Mouse (Mus musculus): ENCODE measurements around the gene Gm34653. TPM values are rescaled to one million over a fixed set of nuclear protein-coding genes. Genes with fewer than 3 reads are reported as not detected.
"Not testable (repeated sequence)": the region's sequence is repeated elsewhere in the genome, so short reads cannot be mapped to it uniquely, and the experiment has no call there.

The Gm34653 gene
- polyA plus RNA-seq, 1 experiment: not detected

DNA sequence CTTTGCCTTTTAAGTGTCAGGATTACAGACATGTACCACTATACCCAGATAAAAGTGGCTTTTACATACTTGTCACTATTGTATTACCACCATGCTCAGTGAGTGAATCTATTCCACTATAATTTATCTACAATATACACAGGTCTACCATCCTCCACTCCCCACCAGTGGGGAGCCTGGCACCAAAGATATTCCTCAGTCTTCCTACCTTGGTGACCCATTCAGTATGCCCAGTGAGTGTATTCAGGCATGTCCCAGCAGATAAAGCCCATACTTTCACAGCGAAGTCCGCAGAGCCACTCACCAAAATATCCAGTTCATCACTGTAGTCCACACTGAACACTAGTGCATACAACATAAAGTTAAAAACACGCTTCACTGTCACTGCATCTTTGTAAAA is 22.0 kb upstream of the Gm34653 start:
- 96% methylated on average over 3 of the region's 3 CpGs for WGBS
- DNase-seq (ENCODE audit: low read depth, low spot score): no peak

DNA sequence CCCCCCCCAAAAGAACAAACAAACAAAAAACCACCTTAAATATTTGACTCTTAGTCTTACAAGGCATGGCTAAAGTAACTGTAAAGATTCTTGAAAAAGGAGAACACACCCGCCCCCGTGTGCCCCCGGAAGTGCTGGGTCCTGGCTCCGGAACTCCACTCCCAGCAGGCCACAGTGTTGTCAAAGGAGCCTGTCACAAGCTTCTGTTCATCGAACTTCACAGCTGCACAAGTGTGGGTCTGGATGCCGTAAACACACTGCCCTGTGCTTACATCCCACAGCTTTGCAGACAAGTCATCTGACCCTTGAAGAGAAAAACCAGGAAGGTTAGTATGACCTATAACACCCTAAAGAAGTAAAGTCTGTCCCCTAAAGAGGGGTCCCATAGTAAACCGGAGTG is 20.1 kb upstream of the Gm34653 start:
- WGBS: 75% methylated on average over 7 of the region's 7 CpGs

DNA sequence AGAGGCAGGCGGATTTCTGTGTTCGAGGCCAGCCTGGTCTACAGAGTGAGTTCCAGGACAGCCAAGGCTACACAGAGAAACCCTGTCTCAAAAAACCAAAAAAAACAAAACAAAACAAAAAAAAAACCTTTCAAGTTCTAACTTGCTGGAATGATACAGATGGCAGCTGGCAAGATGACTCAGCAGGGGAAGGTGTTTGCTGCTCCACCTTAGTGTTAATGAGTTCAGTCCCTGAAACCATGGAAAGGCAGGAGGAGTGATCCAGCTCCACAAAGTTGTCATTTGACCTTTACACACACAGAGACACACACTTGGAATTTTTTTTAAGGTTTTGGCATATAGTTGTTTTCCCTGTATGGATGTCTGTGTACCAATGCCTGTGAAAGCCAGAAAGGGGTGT is 16.9 kb upstream of the Gm34653 start:
- 89% methylated on average over 2 of the region's 2 CpGs for WGBS
- not testable (repeated sequence) for DNase-seq (ENCODE audit: low read depth, low spot score)

More for the DNA sequence above, 20.1 kb upstream of the Gm34653 start:
- no peak for DNase-seq (ENCODE audit: low read depth, low spot score)

DNA sequence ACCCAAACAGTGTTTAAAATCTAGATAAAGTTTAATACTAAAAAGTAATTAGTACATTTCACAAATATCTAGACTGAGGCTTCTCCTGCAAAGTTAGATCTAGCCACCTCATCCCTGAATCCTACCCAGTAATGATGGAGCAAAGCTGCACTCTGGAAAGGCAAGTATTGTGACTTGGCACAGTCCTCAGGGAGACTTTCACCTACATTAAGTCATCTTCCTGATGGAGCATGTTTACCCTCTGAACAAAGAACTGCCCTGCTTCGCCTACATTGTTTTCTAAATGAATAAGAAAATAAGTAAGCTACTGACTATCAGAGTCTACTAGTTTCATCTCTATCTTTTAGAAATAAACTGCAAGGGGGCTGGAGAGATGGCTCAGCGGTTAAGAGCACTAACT is 14.3 kb upstream of the Gm34653 start:
- DNase-seq (ENCODE audit: low read depth, low spot score): no peak
- 97% methylated on average over 2 of the region's 2 CpGs for WGBS

DNA sequence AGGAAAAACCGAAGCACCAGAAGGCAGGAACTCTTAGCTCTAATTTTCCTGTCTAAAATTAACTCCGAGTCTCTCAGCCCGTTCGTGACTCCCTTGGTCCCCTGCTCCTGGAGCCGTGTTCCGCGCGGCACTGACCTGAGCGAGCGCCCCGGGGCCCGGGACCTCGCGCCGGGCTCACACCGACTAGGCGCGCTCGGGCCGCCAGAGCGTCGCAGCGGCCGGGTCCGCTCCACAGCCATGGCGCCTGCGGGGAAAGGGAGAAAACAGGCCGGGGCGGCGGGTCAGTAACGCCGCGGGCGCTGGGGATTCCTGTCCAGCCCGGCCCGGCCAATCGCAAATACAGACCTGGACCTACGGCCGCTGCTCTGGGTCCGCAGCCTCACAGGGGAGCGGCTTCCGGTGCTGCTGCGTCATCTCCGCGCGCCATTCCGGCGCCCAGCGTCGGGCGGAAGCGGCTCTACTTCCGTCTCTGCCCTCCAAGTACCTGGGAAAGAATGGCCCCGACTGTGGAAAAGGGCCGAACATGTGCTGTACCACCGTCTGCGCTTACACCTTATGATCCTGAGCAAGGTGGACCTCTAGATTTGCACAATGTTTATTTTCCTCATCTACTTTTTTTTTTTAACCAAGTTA is 6.9 kb upstream of the Gm34653 start, which contains the start of gene Fbxw2:
TSS of gene Fbxw2 (minus strand) at position 485 of the 633 bp plus-strand sequence.
- DNase-seq (ENCODE audit: low read depth, low spot score): peak; percentile 75
- WGBS: under 1% methylated on average over 57 of the region's 57 CpGs

DNA sequence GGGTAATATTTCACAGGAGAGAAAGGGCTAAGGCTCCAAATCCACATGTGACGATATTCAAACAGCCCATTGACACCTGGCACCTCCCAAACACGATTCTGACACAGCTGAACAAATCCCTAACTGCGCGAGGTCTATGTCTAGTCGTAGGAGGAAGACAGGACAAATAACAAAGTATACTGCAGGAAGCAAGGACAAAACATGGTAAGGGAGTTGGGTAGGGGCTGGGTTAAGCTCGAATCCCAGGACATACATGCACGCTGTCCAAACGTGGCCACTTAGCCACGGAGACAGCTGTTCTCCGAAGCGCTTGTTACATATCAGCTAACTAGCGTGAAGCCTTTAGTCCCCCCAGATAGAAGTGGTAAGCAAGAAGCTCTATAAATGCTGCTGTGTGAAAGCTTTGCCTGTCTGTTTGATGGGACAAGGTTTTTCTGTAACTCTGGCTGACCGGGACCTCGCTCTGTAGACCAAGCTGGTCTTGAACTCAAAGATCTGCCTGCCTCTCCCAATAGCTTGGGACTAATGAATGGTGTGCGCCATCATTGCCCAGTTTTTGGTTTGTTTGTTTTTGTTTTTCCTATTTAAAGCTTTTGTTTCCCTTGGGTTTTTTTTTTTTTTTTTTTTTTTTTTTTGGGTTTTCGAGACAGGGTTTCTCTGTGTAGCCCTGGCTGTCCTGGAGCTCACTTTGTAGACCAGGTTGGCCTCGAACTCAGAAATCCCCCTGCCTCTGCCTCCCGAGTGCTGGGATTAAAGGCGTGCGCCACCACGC is 6.2 kb upstream of the Gm34653 start:
- DNase-seq (ENCODE audit: low read depth, low spot score): no peak

DNA sequence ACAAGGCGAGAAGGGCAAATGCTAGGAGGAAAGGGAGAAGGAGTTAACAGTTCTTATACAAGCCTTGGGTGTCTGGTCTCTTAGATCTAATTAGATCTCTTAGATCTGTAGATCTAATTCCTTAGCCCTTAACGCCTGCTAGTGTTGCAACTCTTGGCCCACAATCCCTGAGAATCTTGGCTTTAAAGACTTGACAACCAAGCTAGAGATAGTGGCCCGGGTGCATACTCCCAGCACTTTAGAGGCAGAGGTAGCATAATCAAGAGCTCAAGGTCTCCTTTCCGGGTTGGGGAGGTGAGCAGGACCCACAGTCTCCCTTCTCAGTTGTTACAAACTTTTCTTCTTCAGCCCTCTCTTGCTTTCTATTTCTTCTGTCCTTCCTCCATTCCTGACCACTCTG is 5.2 kb upstream of the Gm34653 start:
- 78% methylated on average over 4 of the region's 4 CpGs for WGBS

More for the DNA sequence above, 6.2 kb upstream of the Gm34653 start:
- WGBS: 32% methylated on average over 20 of the region's 21 CpGs

DNA sequence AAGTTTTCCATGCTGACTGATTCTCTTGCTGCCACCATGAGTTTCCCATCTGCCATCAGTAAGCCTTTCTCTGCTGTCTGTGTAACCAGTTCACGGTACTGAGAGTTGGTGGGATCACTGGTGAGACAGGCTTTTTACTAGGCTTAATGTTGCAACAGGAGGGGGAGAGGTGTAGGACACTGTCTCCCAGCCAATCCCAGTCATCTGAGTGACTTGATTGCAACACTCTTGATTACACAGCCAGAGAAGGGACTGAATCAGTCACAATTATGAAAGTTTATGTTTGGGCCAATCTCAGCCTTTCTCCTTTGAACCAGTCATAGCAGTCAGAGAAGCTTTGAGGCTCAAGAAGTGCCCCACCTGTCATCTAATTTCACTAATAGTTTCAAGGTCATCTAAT is 4.8 kb upstream of the Gm34653 start:
- 30% methylated on average over 1 of the region's 1 CpGs for WGBS
- no peak for DNase-seq (ENCODE audit: low read depth, low spot score)

More for the DNA sequence above, 5.2 kb upstream of the Gm34653 start:
- no peak for DNase-seq (ENCODE audit: low read depth, low spot score)

DNA sequence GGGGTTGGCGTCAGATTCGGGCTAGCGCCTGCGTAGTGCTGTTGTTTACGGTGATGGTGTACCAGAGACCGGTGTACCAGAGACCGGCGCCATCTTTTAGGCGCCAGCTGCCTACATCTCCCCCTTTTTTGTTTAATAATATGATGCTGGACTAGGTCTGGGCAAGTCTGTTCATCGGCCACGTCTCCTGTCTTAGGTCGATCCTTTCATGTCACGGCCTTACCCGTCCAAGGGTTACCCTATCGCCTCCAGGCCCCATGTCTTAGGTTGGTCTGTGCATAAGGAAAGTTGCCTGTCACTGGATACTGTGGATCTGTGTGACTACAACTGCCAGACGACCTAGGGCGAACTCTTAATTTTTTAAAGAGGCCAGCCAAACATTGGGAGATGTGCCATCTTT is 2.7 kb upstream of the Gm34653 start:
- 92% methylated on average over 17 of the region's 17 CpGs for WGBS
- DNase-seq (ENCODE audit: low read depth, low spot score): not testable (repeated sequence)

DNA sequence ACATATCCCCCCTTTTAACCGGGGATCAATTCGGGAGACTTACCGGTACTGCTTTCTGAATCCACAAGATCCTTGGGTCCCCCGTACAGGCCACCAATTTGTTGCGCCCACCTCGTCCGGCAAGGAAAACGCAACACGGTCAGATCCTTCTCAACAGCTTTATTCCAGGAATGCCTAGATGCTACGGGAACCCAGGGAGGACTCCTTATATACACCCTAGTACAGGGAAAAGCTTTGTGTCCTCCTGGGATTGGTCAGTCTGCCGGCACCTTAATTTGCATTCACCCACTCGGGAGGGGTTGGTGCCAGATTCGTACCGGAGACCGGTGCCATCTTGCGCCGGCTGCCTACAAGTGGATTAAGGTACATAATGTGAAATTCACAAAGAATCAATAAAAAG is 817 bp downstream of the Gm34653 start:
- 88% methylated on average over 17 of the region's 17 CpGs for WGBS
- no peak for DNase-seq (ENCODE audit: low read depth, low spot score)

DNA sequence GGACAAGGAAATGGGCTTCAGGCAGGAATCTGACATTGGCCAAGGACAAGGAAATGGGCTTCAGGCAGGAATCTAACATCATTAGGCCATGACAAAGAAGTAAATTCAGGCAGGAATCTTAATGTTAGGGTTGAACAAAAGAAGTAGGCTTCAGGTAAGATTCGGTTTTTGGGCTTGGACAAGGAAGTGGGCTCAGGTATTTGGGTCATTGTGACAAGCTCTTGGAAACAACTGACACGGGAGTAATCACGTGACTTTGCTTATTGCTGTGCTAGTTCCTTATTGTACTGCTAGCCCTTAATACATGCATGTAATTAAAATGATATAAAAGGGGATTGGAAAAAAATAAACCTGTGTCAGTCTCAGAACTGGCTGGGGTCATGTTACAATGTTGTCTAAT is 2.9 kb downstream of the Gm34653 start:
- 74% methylated on average over 3 of the region's 3 CpGs for WGBS

DNA sequence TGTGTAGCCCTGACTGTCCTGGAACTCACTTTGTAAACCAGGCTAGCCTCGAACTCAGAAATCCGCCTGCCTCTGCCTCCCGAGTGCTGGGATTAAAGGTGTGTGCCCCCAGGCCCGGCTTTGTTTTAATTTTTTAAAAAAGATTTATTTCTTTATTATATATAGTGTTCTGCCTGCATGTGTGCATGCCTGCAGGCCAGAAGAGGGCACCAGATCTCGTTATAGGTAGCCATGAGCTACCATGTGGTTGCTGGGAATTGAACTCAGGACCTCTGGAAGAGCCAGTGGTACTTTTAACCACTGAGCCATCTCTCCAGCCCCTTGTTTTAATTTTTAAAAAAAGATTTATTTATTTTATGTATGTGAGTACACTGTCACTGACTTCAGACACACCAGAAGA is 7.3 kb downstream of the Gm34653 start:
- WGBS: 76% methylated on average over 5 of the region's 5 CpGs
- DNase-seq (ENCODE audit: low read depth, low spot score): not testable (repeated sequence)

More for the DNA sequence above, 2.9 kb downstream of the Gm34653 start:
- no peak for DNase-seq (ENCODE audit: low read depth, low spot score)

DNA sequence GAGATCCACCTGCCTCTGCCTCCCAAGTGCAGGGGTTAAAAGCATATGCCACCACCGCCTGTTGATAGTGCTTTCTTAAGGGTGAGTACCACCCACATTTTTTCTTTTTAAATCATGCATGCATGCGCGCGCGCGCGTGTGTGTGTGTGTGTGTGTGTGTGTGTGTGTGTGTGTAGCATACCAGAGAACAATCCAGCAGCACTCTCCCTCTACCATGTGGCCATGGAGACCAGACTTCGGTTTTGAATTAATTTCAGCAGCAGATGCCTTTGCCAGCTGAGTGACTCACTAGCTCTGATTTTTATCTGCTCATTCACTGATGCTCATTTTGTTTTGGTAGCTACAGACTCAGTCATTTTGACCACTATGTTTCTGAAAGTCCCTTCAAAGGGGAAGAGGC is 8.9 kb downstream of the Gm34653 start:
- no peak for DNase-seq (ENCODE audit: low read depth, low spot score)
- 88% methylated on average over 8 of the region's 8 CpGs for WGBS

DNA sequence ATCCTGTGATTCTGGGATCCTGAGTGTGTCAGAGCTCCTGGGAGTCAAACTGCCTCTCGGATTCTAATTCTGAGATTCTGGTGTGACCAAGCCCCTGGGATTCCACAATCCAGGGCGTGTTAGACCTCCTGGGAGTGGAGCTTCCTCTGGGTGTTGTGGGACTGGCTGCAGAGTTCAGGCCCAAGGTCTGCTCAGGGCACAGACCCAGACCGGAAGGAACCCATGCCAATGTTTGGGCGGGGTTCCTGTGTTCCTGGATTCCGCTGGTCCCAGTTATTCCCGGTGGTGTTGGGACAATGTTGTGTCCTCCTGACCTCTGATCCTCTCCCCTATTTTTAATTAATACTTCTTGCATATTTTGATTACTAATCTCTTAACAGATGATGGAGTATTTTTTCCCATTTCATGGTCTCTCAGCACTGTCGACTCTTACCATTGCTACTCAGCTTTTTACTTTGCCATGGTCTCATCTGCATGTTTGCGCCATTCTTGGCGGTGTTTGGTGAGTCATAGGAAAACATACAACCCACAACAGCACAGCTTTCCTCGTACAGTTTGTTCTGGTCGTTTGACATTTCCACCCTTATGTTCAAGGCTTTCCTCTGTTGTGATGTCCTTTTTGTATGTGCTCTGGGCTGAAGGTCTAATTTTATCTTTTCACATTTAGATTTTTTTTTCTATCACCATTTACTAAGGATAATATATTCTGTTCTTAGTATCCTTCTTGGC is 10.6 kb downstream of the Gm34653 start:
- no peak for DNase-seq (ENCODE audit: low read depth, low spot score)
- 60% methylated on average over 11 of the region's 11 CpGs for WGBS

DNA sequence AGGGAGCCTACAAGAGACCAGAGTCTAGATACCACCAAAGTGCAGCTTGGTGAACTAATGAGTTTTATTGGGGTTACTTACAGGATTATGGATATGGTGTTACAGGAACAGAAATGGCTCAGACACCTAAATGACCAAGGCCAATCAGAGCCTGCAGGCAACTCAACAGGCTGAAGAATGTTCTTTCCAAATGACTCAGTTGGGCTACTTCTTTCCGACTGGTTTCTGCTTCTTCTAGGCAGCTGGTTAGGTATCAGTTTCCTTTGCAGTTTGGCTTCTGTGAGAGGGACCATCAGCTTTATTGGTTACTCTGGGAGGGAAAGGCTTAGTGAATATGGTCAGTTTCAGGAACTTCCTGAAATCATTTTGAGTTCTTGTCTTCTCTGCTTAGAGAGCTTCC is 14.9 kb downstream of the Gm34653 start:
- WGBS: 91% methylated on average over 1 of the region's 1 CpGs
- no peak for DNase-seq (ENCODE audit: low read depth, low spot score)

DNA sequence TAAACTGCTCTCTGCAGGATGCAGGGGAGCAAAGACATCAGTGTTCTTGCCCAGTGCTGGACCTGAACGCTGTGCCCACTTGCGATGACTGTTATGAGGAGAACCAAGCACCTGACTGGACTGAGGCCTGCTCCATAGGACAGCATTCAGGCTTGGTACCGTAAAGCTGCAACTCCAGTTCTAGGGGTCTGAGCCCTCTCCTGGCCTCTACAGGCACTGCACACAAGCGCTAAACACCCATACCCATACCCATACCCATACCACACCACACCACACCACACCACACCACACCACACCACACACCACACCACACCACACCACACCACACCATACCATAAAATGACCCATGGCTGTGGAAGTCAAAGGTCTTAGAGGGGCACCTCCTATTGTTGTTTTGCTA is 22.5 kb downstream of the Gm34653 start:
- WGBS: 87% methylated on average over 4 of the region's 4 CpGs
- DNase-seq (ENCODE audit: low read depth, low spot score): no peak

DNA sequence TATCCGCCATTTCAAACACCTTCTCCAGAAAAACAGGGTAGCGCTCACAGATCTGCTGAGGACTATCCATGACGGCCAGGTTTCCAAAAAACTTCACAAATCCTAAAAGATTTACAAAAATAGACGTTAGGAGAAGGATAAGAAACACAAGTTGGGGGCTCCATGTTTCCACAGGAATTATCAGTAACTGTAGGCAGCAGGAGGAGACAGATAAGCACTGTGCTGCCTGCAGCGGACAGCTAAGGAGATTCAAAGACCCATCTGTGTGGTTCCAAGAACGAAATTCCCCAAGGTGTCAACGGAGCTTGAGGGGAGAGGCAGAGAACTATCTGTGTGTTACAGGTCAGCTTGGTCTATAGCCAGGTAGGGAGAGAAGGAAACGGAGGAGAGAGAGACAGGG is 24.9 kb downstream of the Gm34653 start:
- WGBS: 92% methylated on average over 8 of the region's 8 CpGs
- DNase-seq (ENCODE audit: low read depth, low spot score): no peak

DNA sequence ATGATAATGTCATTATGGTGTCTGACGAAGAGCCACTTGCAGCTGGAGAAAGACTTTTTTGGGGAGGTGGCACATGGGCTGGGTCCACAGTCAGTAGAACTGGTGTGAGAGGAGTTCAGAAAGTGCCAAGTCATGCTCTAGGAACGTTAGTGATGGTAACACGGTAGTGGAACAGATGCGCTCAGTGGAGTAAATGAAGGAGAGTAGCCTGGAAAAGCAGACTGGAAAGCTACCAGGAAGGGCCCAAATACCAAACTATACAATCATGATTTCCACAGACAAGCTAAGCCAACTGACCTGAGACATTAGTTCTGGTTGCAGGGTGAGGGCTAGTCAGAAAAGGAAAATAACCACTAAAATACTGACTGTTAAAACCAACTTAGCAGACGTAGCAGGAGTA is 36.9 kb downstream of the Gm34653 start:
- 18% methylated on average over 5 of the region's 5 CpGs for WGBS
- DNase-seq (ENCODE audit: low read depth, low spot score): no peak

DNA sequence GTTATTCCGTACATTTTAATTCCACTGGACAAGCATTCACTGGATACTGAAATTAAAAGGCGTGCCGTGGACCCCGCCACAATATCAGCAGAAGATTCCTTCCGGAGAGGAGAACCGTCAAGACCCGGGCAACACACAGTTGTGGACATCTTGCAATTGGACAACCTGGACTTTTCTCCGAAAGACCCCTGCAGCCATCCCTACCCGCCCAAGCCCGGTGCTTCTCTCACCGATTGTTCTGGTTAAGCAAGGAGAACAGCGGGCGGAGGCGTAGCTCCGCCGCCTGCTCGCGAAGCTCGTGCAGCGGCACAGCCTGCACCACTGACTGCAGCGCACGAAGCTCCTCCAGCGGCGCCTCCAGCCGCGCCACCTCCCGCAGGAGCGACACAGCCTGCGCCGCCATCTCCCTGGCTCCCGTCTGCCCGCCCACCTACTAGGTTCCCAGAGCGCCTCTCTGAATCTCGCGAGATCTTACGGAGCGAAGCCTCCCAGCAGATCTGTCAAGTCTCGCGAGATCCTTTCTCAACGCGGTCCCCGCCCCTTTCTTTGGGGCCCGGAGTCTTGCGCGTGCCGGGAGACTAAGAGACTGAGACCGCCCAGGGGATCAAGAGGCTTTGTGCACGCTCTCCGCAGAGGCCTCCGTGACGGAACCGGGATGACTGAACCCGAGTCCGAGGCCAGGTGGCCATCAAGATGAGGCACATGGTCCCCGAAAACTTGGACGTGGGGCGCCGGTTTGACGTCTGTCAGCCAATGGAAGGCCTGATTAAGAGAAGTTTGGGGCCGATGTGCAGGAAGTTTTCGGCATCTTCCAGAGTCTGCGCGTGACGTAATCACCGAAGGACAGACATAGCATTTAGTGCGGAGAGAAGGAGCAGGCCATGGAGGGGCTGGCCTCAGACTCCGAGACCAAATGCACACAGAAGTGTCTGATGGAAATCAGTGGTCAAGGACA is 38.0 kb downstream of the Gm34653 start:
- peak; percentile 99 for DNase-seq (ENCODE audit: low read depth, low spot score)
- under 1% methylated on average over 67 of the region's 67 CpGs for WGBS
